Mouse (Mus musculus) MEL (cell line): ENCODE measurements at regions not wholly inside any gene's neighbourhood (a gene's known extent, or its start where the extent isn't known, plus 50 kb on each side); places are given as distances from the start of the nearest gene placed in this dataset.

Experiments used
- DNase-seq: peaks from one replicate; pipeline ENCODE4 v3.0.0; 2011; ENCODE audit warnings: low read depth, low spot score
- H3K27ac ChIP-seq: 2 replicates; pipeline ENCODE4 v1.5.1; 2012; ENCODE audit warnings: low read depth, mild to moderate bottlenecking, control low read depth, low read length, moderate library complexity; ENCODE audit not compliant: control insufficient read depth
- H3K27me3 ChIP-seq, 2 experiments: fragments of 150-350 bp in 1 of 2; sonication (generic) in 1 of 2; 2 replicates each; pipeline ENCODE4 v1.6.1; 2012; ENCODE audit warnings: low read length in 2 of 2, mild to moderate bottlenecking in 2 of 2, improper control_type of control experiment in 1 of 2, moderate library complexity in 1 of 2; ENCODE audit not compliant: insufficient read depth in 2 of 2, control insufficient read depth in 1 of 2
- H3K36me3 ChIP-seq, 2 experiments: 2 replicates each; pipeline ENCODE4 v1.6.1; 2012 to 2014; ENCODE audit warnings: low read length in 2 of 2, improper control_type of control experiment in 1 of 2, inconsistent platforms in 1 of 2, mild to moderate bottlenecking in 1 of 2; ENCODE audit not compliant: insufficient read depth in 2 of 2, control insufficient read depth in 1 of 2
- H3K4me1 ChIP-seq, 2 experiments: fragments of 150-350 bp in 1 of 2; sonication (generic) in 1 of 2; 2 replicates each; pipeline ENCODE4 v1.6.1; 2012; ENCODE audit warnings: low read length in 2 of 2, improper control_type of control experiment in 1 of 2, mild to moderate bottlenecking in 1 of 2; ENCODE audit not compliant: insufficient read depth in 2 of 2, control insufficient read depth in 1 of 2
- H3K4me3 ChIP-seq, 2 experiments: fragments of 150-350 bp in 1 of 2; sonication (generic) in 1 of 2; 2 replicates each; pipeline ENCODE4 v1.5.1; 2012; ENCODE audit warnings: low read depth in 2 of 2, low read length in 2 of 2, mild to moderate bottlenecking in 2 of 2, moderate library complexity in 2 of 2, control low read depth in 1 of 2, improper control_type of control experiment in 1 of 2; ENCODE audit not compliant: control insufficient read depth in 1 of 2, insufficient read depth in 1 of 2
- H3K79me2 ChIP-seq: 2 replicates; pipeline ENCODE4 v1.6.1; 2012; ENCODE audit warnings: mild to moderate bottlenecking, low read length, moderate library complexity; ENCODE audit not compliant: control insufficient read depth, poor library complexity, insufficient read depth
- H3K9ac ChIP-seq: 2 replicates; pipeline ENCODE4 v1.6.1; 2012; ENCODE audit warnings: low read depth, mild to moderate bottlenecking, control low read depth, low read length, moderate library complexity; ENCODE audit not compliant: control insufficient read depth, poor library complexity, severe bottlenecking
- H3K9me3 ChIP-seq: fragments of 150-350 bp; sonication (generic); replicated peaks from 2 replicates; pipeline ENCODE4 v1.6.1; 2012; ENCODE audit warnings: mild to moderate bottlenecking, low read length, improper control_type of control experiment, moderate library complexity; ENCODE audit not compliant: insufficient read depth
- BHLHE40 ChIP-seq: IDR thresholded peaks from 2 replicates; pipeline ENCODE4 v1.6.1; 2012; ENCODE audit warnings: low read depth, mild to moderate bottlenecking, inconsistent platforms, low read length, improper control_type of control experiment, borderline replicate concordance
- CHD1 ChIP-seq: IDR thresholded peaks from 2 replicates; pipeline ENCODE4 v1.6.1; 2012; ENCODE audit warnings: low read depth, mild to moderate bottlenecking, inconsistent platforms, low read length, improper control_type of control experiment
- CHD2 ChIP-seq: IDR thresholded peaks from 2 replicates; pipeline ENCODE4 v1.6.1; 2011; ENCODE audit warnings: low read length, improper control_type of control experiment
- E2F4 ChIP-seq: IDR thresholded peaks from 2 replicates; pipeline ENCODE4 v1.6.1; 2011; ENCODE audit warnings: low read depth, low read length, improper control_type of control experiment, borderline replicate concordance
- ELF1 ChIP-seq: IDR thresholded peaks from 2 replicates; pipeline ENCODE4 v1.6.1; 2014; ENCODE audit warnings: low read depth, mild to moderate bottlenecking, inconsistent platforms, low read length, improper control_type of control experiment, moderate library complexity
- ETS1 ChIP-seq: IDR thresholded peaks from 2 replicates; pipeline ENCODE4 v1.6.1; 2012; ENCODE audit warnings: low read depth, mild to moderate bottlenecking, inconsistent platforms, low read length, improper control_type of control experiment, moderate library complexity
- GABPA ChIP-seq: IDR thresholded peaks from 2 replicates; pipeline ENCODE4 v1.6.1; 2012; ENCODE audit warnings: low read depth, mild to moderate bottlenecking, inconsistent platforms, low read length, improper control_type of control experiment, moderate library complexity
- GATA1 ChIP-seq: IDR thresholded peaks from 2 replicates; pipeline ENCODE4 v1.6.1; 2011; ENCODE audit warnings: low read depth, low read length, improper control_type of control experiment
- MAZ ChIP-seq: IDR thresholded peaks from 2 replicates; pipeline ENCODE4 v1.6.1; 2012; ENCODE audit warnings: low read depth, mild to moderate bottlenecking, inconsistent platforms, low read length, improper control_type of control experiment
- MEF2A ChIP-seq: IDR thresholded peaks from 2 replicates; pipeline ENCODE4 v1.6.1; 2014; ENCODE audit warnings: low read depth, mild to moderate bottlenecking, inconsistent platforms, low read length, improper control_type of control experiment; ENCODE audit not compliant: poor library complexity, insufficient replicate concordance, severe bottlenecking; ENCODE audit errors: extremely low read depth
- MYB ChIP-seq: IDR thresholded peaks from 2 replicates; pipeline ENCODE4 v1.6.1; 2011; ENCODE audit warnings: mild to moderate bottlenecking, low read depth, low read length, improper control_type of control experiment
- NRF1 ChIP-seq: IDR thresholded peaks from 2 replicates; pipeline ENCODE4 v1.6.1; 2014; ENCODE audit warnings: low read depth, mild to moderate bottlenecking, inconsistent platforms, low read length, improper control_type of control experiment, moderate library complexity; ENCODE audit not compliant: poor library complexity, insufficient read depth, severe bottlenecking
- POLR2A ChIP-seq, 2 experiments: IDR thresholded peaks; 2 replicates each; pipeline ENCODE4 v1.6.1; 2011 to 2012; ENCODE audit warnings: low read length in 2 of 2, mild to moderate bottlenecking in 2 of 2, control low read depth in 1 of 2, improper control_type of control experiment in 1 of 2, low read depth in 1 of 2, moderate library complexity in 1 of 2; ENCODE audit not compliant: control insufficient read depth in 1 of 2, insufficient read depth in 1 of 2, poor library complexity in 1 of 2
- POLR2AphosphoS5 ChIP-seq: IDR thresholded peaks from 2 replicates; pipeline ENCODE4 v1.6.1; 2012; ENCODE audit warnings: low read depth, borderline replicate concordance, mild to moderate bottlenecking, inconsistent platforms, low read length, moderate library complexity, mixed read lengths
- RAD21 ChIP-seq: IDR thresholded peaks from 2 replicates; pipeline ENCODE4 v1.6.1; 2011; ENCODE audit warnings: mild to moderate bottlenecking, low read depth, low read length, improper control_type of control experiment
- RCOR1 ChIP-seq: IDR thresholded peaks from 2 replicates; pipeline ENCODE4 v1.6.1; 2012; ENCODE audit warnings: low read depth, mild to moderate bottlenecking, inconsistent platforms, low read length, improper control_type of control experiment
- SIN3A ChIP-seq: IDR thresholded peaks from 2 replicates; pipeline ENCODE4 v1.6.1; 2012; ENCODE audit warnings: low read length, improper control_type of control experiment, inconsistent platforms
- TAL1 ChIP-seq: IDR thresholded peaks from 2 replicates; pipeline ENCODE4 v1.6.1; 2012; ENCODE audit warnings: mild to moderate bottlenecking, inconsistent platforms, low read length, moderate library complexity, mixed read lengths
- UBTF ChIP-seq: IDR thresholded peaks from 2 replicates; pipeline ENCODE4 v1.6.1; 2012; ENCODE audit warnings: low read depth, mild to moderate bottlenecking, inconsistent platforms, low read length, improper control_type of control experiment, moderate library complexity, borderline replicate concordance; ENCODE audit not compliant: insufficient read depth
- USF1 ChIP-seq: IDR thresholded peaks from 2 replicates; pipeline ENCODE4 v1.6.1; 2014; ENCODE audit warnings: low read depth, mild to moderate bottlenecking, inconsistent platforms, low read length, improper control_type of control experiment, moderate library complexity
- USF2 ChIP-seq, 2 experiments: IDR thresholded peaks; 2 replicates each; pipeline ENCODE4 v1.6.1; 2011 to 2012; ENCODE audit warnings: improper control_type of control experiment in 2 of 2, low read length in 2 of 2, borderline replicate concordance in 1 of 2, inconsistent platforms in 1 of 2, low read depth in 1 of 2, mild to moderate bottlenecking in 1 of 2; ENCODE audit not compliant: insufficient read depth in 1 of 2
- ZC3H11A ChIP-seq: IDR thresholded peaks from 2 replicates; pipeline ENCODE4 v1.6.1; 2012; ENCODE audit warnings: low read depth, mild to moderate bottlenecking, inconsistent platforms, low read length, improper control_type of control experiment
- ZMIZ1 ChIP-seq: IDR thresholded peaks from 2 replicates; pipeline ENCODE4 v1.6.1; 2012; ENCODE audit warnings: low read depth, mild to moderate bottlenecking, inconsistent platforms, low read length, improper control_type of control experiment, moderate library complexity
- ZNF384 ChIP-seq: IDR thresholded peaks from 2 replicates; pipeline ENCODE4 v1.6.1; 2012; ENCODE audit warnings: low read depth, mild to moderate bottlenecking, inconsistent platforms, low read length, improper control_type of control experiment

- Histone ChIP-seq H3K27ac (no peak overlapping the region), H3K27me3 (no peaks in the 10 kb centered on the region), H3K79me2 (no peaks in the 10 kb centered on the region), H3K9ac (no peak overlapping the region), H3K4me3 (no peak overlapping the region), H3K4me1 (no peaks in the 10 kb centered on the region), H3K36me3 (no peaks in the 10 kb centered on the region), H3K9me3 (no peaks in the 10 kb centered on the region)
- no peak for DNase-seq
- no peak for TF ChIP-seq MYB
- TF ChIP-seq USF2 (IDR thresholded peaks at IDR 0.05; ENCODE audit: borderline replicate concordance in 1 of 2, insufficient read depth in 1 of 2, low read depth in 1 of 2, low read length in 2 of 2), result no peak
- no peak for TF ChIP-seq NRF1
- no peak for TF ChIP-seq ZC3H11A
- TF ChIP-seq GATA1, result no peak
- no peak for TF ChIP-seq USF1
- TF ChIP-seq MEF2A, result no peak
- no peak for TF ChIP-seq ELF1
- TF ChIP-seq RAD21, result no peak
- no peak for TF ChIP-seq POLR2AphosphoS5
- TF ChIP-seq ZNF384, result no peak
- TF ChIP-seq POLR2A (IDR thresholded peaks at IDR 0.05; ENCODE audit: control insufficient read depth in 1 of 2, insufficient read depth in 1 of 2, low read depth in 1 of 2, low read length in 2 of 2, poor library complexity in 1 of 2), result no peak
- no peak for TF ChIP-seq BHLHE40
- TF ChIP-seq E2F4, result no peak
- TF ChIP-seq MAZ, result no peak
- no peak for TF ChIP-seq CHD2
- TF ChIP-seq UBTF, result no peak
- TF ChIP-seq RCOR1, result no peak
- no peak for TF ChIP-seq CHD1
- TF ChIP-seq SIN3A, result no peak
These were observed 166.2 kb upstream of the Mettl25 start for GRCm38 (mm10) chr10:106007331-106007730.

- Histone ChIP-seq H3K36me3 (no peaks in the 10 kb centered on the region), H3K4me1 (no peaks in the 10 kb centered on the region), H3K27me3 (no peaks in the 10 kb centered on the region), H3K9ac (no peak overlapping the region), H3K9me3 (no peaks in the 10 kb centered on the region), H3K79me2 (no peaks in the 10 kb centered on the region), H3K27ac (no peak overlapping the region), H3K4me3 (no peak overlapping the region)
- no peak for TF ChIP-seq RCOR1
- TF ChIP-seq GABPA, result no peak
- TF ChIP-seq ZNF384, result no peak
- TF ChIP-seq ZMIZ1, result no peak
- no peak for TF ChIP-seq MYB
- no peak for TF ChIP-seq CHD2
- TF ChIP-seq E2F4, result no peak
- TF ChIP-seq TAL1, result no peak
- TF ChIP-seq RAD21, result no peak
- TF ChIP-seq ETS1, result no peak
- TF ChIP-seq GATA1, result no peak
- no peak for DNase-seq
These were observed 165.7 kb upstream of the Mettl25 start for GRCm38 (mm10) chr10:106006861-106007260.
